Mouse (Mus musculus) lung, postnatal 0 days (tissue): ENCODE data around the gene Cracr2a.

Experiments used
- CTCF ChIP-seq: IDR thresholded peaks from 2 replicates; pipeline ENCODE4 v1.5.1; 2016; ENCODE audit warnings: antibody characterized with exemption, mild to moderate bottlenecking
- EP300 ChIP-seq: IDR thresholded peaks from 2 replicates; pipeline ENCODE4 v1.6.1; 2016; ENCODE audit warnings: antibody characterized with exemption, mild to moderate bottlenecking, control low read depth

- no peak for TF ChIP-seq CTCF
- no peak for TF ChIP-seq EP300
These were observed 68.1 kb downstream of the Cracr2a start for GRCm38 (mm10) chr6:127629249-127629648.
